Mouse (Mus musculus): ENCODE results near the gene Olfr1309. TPM values are rescaled to one million over a fixed set of nuclear protein-coding genes. Genes with fewer than 3 reads are reported as not detected.

Olfr1309 gene
- polyA plus RNA-seq (2012; rRNA removed) = not detected in 2 replicates

GRCm38 (mm10) chr2:111990181-111990580 is at the start of gene Olfr1309:
Olfr1309 (minus strand) TSS chr2:111990281.

GRCm38 (mm10) chr2:112024312-112024711 is 34.2 kb upstream of the Olfr1309 start, which contains the start of gene Olfr1311:
Olfr1311 (minus strand) TSS chr2:112024412.

GRCm38 (mm10) chr2:112012608-112013007 is 22.5 kb upstream of the Olfr1309 start, which contains the start of gene Olfr1310:
Olfr1310 (minus strand) TSS chr2:112012708.

GRCm38 (mm10) chr2:111964844-111965243 is 25.2 kb downstream of the Olfr1309 start, which contains the start of gene Olfr1308:
Olfr1308 (minus strand) TSS chr2:111964944.

GRCm38 (mm10) chr2:111949340-111949739 is 40.7 kb downstream of the Olfr1309 start, which contains the start of gene Olfr1307:
Olfr1307 (minus strand) TSS chr2:111949440.

Other genes starting within 250 kb of the Olfr1309 start
- not detected in 2 replicates for gene Olfr1301, start 239.3 kb downstream of the Olfr1309 start, polyA plus RNA-seq (2012; rRNA removed)
- gene Olfr1302, start 212.9 kb downstream of the Olfr1309 start, polyA plus RNA-seq (2012; rRNA removed) = not detected in 2 replicates
- gene Olfr1303, start 169.9 kb downstream of the Olfr1309 start, polyA plus RNA-seq (2012; rRNA removed) = not detected in 2 replicates
- gene Olfr1305, start 113.1 kb downstream of the Olfr1309 start, polyA plus RNA-seq (2012; rRNA removed) = not detected in 2 replicates
- gene Olfr1306, start 74.0 kb downstream of the Olfr1309 start, polyA plus RNA-seq (2012; rRNA removed) = not detected in 2 replicates
- gene Olfr1307, start 40.8 kb downstream of the Olfr1309 start, polyA plus RNA-seq (2012; rRNA removed) = not detected in 2 replicates
- not detected in 2 replicates for gene Olfr1308, start 25.3 kb downstream of the Olfr1309 start, polyA plus RNA-seq (2012; rRNA removed)
- gene Olfr1310, start 22.4 kb upstream of the Olfr1309 start, polyA plus RNA-seq (2012; rRNA removed) = 0.01 TPM in 1 of 2 replicates, not detected in the other
- not detected in 2 replicates for gene Olfr1311, start 34.1 kb upstream of the Olfr1309 start, polyA plus RNA-seq (2012; rRNA removed)
- not detected in 2 replicates for gene Olfr1312, start 60.0 kb upstream of the Olfr1309 start, polyA plus RNA-seq (2012; rRNA removed)
- gene Olfr1313, start 87.6 kb upstream of the Olfr1309 start, polyA plus RNA-seq (2012; rRNA removed) = not detected in 2 replicates
- gene Olfr1314, start 106.5 kb upstream of the Olfr1309 start, polyA plus RNA-seq (2012; rRNA removed) = 0.01 TPM in 1 of 2 replicates, not detected in the other
- not detected in 2 replicates for gene Olfr1315-ps1, start 125.2 kb upstream of the Olfr1309 start, polyA plus RNA-seq (2012; rRNA removed)
- gene Olfr1316, start 144.7 kb upstream of the Olfr1309 start, polyA plus RNA-seq (2012; rRNA removed) = 0.05 and 0.06 TPM in 2 replicates
- not detected in 2 replicates for gene Olfr1317, start 150.0 kb upstream of the Olfr1309 start, polyA plus RNA-seq (2012; rRNA removed)
- gene Olfr1318, start 163.9 kb upstream of the Olfr1309 start, polyA plus RNA-seq (2012; rRNA removed) = not detected in 2 replicates
- gene Lpcat4, start 249.2 kb upstream of the Olfr1309 start, polyA plus RNA-seq (2012; rRNA removed) = 45.3 and 55.0 TPM in 2 replicates

All from central nervous system, embryonic 14 days (tissue).